Mouse (Mus musculus) MN1 (cell line): Measurements from ENCODE around the gene Gm960.
"Not testable (repeated sequence)": the region's sequence is repeated elsewhere in the genome, so short reads cannot be mapped to it uniquely, and the experiment has no call there.

Experiments
- DNase-seq: peaks from one replicate; pipeline ENCODE4 v3.0.0-alpha.2; 2016; ENCODE audit warnings: low spot score

Gm960 gene

DNA sequence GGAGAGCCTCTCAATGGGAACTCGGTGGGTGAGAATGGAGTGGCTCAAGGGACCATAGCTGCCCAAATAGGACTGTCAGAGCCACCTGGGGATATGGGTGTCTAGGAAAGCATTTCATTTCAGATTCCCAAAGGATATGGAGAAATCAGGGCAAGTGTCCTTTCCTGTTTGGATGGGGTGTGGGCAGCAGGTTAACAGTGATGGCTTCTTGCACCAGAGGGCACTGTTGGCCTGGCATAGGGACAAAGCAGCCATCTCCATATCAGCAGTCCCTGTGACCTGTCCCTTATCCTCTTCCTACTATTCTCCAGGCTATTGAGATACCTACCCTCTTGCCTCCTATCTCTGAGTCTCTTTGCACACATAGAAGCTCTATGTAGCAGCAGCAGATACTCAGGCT lies 109.4 kb downstream of the Gm960 start:
- peak; percentile 13 for DNase-seq

DNA sequence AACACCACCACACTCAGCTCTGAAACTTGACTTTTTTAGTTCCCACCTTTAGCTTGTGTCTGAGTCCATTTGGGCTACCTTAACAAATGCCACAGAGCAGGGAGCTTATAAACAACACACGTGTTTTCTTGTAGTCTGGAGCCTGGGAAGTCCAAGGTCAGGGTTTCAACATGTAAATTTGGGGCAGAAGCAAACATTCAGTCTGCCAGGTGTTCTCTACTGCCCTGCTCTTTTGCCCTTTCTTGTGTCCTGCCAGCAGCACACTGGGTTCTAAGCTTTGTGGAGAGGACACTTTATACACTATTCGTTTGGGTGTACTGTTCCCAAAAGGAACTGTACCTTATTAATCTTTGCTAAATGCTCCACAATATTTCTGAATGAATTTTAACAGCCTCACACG lies 110.0 kb downstream of the Gm960 start:
- DNase-seq: no peak

DNA sequence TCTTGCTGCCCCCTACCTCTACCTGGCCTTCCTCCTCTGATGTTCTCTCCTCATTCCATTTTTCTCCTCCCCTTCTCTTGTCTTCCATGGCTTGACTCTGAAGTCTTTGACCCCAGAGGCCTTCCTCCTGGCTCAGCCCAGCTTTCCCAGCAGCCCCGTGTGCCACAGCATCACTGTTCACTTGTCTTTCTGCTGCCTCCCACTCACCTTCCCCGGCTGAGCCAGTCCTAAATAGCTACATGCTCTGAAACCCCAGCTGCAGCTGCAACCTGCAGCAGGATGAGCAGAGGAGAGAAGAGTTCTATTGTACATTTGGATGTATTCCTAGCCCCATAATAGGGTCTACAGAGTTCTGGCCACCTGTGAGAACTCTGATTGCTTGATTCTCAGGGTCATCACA lies 111.0 kb downstream of the Gm960 start:
- DNase-seq: no peak

DNA sequence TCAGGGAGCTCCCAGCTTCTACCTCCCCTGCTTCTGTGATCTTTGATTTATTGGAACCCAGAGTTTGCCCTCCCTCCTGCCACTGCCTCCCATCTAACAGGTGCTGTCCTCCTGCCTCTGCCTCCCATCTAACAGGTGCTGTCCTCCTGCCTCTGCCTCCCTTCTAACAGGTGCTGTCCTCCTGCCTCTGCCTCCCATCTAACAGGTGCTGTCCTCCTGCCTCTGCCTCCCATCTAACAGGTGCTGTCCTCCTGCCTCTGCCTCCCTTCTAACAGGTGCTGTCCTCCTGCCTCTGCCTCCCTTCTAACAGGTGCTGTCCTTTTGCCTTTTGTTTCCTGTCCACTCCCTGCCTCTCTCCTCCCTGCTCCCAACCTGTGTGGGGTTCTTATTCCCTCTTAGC lies 111.7 kb downstream of the Gm960 start:
- not testable (repeated sequence) for DNase-seq

DNA sequence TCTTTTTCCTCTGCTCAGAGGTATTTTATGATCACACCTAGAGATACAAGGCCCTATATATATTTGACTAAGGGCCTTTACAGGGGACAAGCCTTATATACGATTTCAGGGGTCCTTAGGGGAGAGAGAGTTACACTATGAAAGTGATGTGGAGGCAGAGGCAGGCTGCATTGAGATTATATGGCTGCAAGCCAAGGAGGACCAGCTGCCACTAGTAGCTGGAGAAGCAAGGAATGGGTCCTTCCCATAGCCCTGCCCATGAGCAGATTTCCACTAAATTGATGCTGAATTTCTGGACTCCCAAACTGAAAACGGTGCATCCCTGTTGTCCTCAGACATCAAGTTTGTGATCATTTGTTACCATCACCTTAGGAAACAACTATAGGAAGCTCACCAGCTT lies 114.6 kb downstream of the Gm960 start:
- no peak for DNase-seq

DNA sequence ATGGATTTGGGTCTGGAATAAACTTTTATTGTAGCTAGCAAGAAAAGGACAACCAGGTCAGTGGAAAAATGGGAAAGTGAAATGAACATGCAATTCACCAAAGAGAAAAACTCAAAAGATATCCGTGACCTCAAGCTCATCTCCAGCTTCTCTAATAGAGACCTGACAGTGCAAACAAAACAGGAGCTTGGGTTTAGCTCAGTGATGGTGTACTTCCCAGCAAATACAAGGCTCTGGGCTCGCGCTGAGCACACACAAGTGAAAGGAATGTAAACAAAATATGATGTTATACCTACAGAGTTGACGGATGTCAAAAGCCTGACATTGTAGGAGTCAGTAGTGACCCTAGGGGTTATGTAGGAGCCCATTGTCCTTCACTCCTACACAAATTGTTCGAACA lies 119.2 kb downstream of the Gm960 start:
- no peak for DNase-seq

DNA sequence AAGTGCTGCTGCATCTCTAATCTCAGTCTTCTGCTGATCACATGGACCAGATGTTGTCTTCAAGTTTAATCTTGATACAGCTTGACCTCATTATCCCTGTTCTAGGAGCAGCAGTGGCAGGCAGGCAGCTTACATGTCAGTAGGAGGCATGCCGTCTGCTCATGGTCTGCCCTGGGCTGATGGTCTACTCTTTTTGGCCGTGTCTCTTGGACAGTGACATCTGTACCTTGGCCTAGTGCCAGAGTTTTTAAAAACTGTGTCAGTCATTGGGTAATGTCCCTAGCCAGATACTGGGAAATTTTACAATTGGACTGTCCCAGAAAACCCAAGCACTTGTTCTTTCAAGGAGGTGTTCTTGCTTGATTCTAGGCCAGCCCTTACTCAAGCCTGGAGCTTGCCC lies 119.7 kb downstream of the Gm960 start:
- DNase-seq: no peak
